Mouse (Mus musculus) gastrocnemius, adult 2 months (tissue): ENCODE data around the gene Manea. TPM values are rescaled to one million over a fixed set of nuclear protein-coding genes. Genes with fewer than 3 reads are reported as not detected.
"Not testable (repeated sequence)": the region's sequence is repeated elsewhere in the genome, so short reads cannot be mapped to it uniquely, and the experiment has no call there.

ENCODE experiments used
- DNase-seq: peaks from one replicate; pipeline ENCODE4 v3.0.0; 2022
- H3K27ac ChIP-seq: fragments of 200-600 bp; 2 replicates; pipeline ENCODE4 v1.8.1; 2022; ENCODE audit warnings: mild to moderate bottlenecking
- H3K4me3 ChIP-seq: fragments of 200-600 bp; 2 replicates; pipeline ENCODE4 v1.8.1; 2022; ENCODE audit warnings: mild to moderate bottlenecking, moderate library complexity
- CTCF ChIP-seq: fragments of 200-600 bp; IDR thresholded peaks from 2 replicates; pipeline ENCODE4 v1.8.1; 2022; ENCODE audit warnings: antibody characterized with exemption, mild to moderate bottlenecking, moderate library complexity
- intact Hi-C: fragments of 180-260 bp; cut with DNase I; formaldehyde crosslinking; loops from one replicate; pipeline ENCODE4 v1.15.1; 2025
- long read RNA-seq, 2 experiments: library from polyadenylated mRNA; stranded (forward); transcript quantifications; one replicate each; pipeline ENCODE4 v2.0.0; 2021
- total RNA-seq, 2 experiments: library from RNA; stranded (reverse); gene quantifications; 2 replicates each; pipeline ENCODE4 v1.2.3; 2021

The Manea gene
- total RNA-seq = 1 to 10 TPM; 4.5 to 5.6 TPM
- long read RNA-seq, experiment 1, full-length matches to known transcripts = 3 of 4 reads
- long read RNA-seq, experiment 1, partial matches to known transcripts = 0 of 4 reads
- long read RNA-seq, experiment 1, other reads (novel, unspliced or antisense) = 1 of 4 reads
- long read RNA-seq, experiment 2, full-length matches to known transcripts = 2 of 3 reads
- long read RNA-seq, experiment 2, partial matches to known transcripts = 0 of 3 reads
- long read RNA-seq, experiment 2, other reads (novel, unspliced or antisense) = 1 of 3 reads

GRCm38 (mm10) chr4:26346443-26347106, at the start of gene Manea:
Gene Manea, minus strand, starts transcription at chr4:26346891.
- DNase-seq = peak; percentile 96
- peak; percentile 50 for TF ChIP-seq CTCF
- intact Hi-C loops = no loop called here
- Histone ChIP-seq H3K27ac (peak within 1 kb of the TSS; percentile 94), H3K4me3 (peak within 1 kb of the TSS; percentile 97)

GRCm38 (mm10) chr4:26354616-26355015, 7.9 kb upstream of the Manea start:
- Histone ChIP-seq H3K27ac (no peak overlapping the region), H3K4me3 (no peak overlapping the region)
- intact Hi-C loops = no loop called here
- DNase-seq = no peak
- TF ChIP-seq CTCF = no peak

- intact Hi-C loops = no loop called here
- no peak for TF ChIP-seq CTCF
- no peak for DNase-seq
- Histone ChIP-seq H3K4me3 (no peak overlapping the region), H3K27ac (no peak overlapping the region)
Measured at GRCm38 (mm10) chr4:26353643-26354231, 7.0 kb upstream of the Manea start.

GRCm38 (mm10) chr4:26347239-26347638, 548 bp upstream of the Manea start:
- TF ChIP-seq CTCF = no peak
- H3K27ac ChIP-seq = peak overlapping the region; percentile 94
- intact Hi-C loops = no loop called here
- DNase-seq = no peak
- peak overlapping the region; percentile 97 for H3K4me3 ChIP-seq

- intact Hi-C loops = no loop called here
- H3K4me3 ChIP-seq = peak overlapping the region; percentile 97
- peak overlapping the region; percentile 94 for H3K27ac ChIP-seq
- no peak for DNase-seq
- TF ChIP-seq CTCF = no peak
Measured at GRCm38 (mm10) chr4:26345741-26346442, 799 bp downstream of the Manea start.

GRCm38 (mm10) chr4:26345080-26345479, 1.6 kb downstream of the Manea start:
- DNase-seq = no peak
- intact Hi-C loops = no loop called here
- H3K4me3 ChIP-seq = peak overlapping the region; percentile 97
- TF ChIP-seq CTCF = no peak
- peak overlapping the region; percentile 94 for H3K27ac ChIP-seq

GRCm38 (mm10) chr4:26342346-26342745, 4.3 kb downstream of the Manea start:
- Histone ChIP-seq H3K4me3 (no peak overlapping the region), H3K27ac (no peak overlapping the region)
- intact Hi-C loops = no loop called here
- TF ChIP-seq CTCF = no peak
- DNase-seq = no peak

- Histone ChIP-seq H3K27ac (no peak overlapping the region), H3K4me3 (no peak overlapping the region)
- intact Hi-C loops = no loop called here
- no peak for TF ChIP-seq CTCF
- no peak for DNase-seq
Measured at GRCm38 (mm10) chr4:26338604-26339003, 8.1 kb downstream of the Manea start.

GRCm38 (mm10) chr4:26336563-26336962, 10.1 kb downstream of the Manea start:
- intact Hi-C loops = no loop called here
- no peak for DNase-seq
- Histone ChIP-seq H3K4me3 (no peak overlapping the region), H3K27ac (no peak overlapping the region)
- TF ChIP-seq CTCF = no peak

GRCm38 (mm10) chr4:26304731-26305130, 42.0 kb downstream of the Manea start:
- intact Hi-C loops, DNase-seq, H3K27ac ChIP-seq, H3K4me3 ChIP-seq: not testable (repeated sequence)

- no peak for TF ChIP-seq CTCF
- intact Hi-C loops = no loop called here
- no peak for DNase-seq
- H3K27ac ChIP-seq = no peak overlapping the region
- H3K4me3 ChIP-seq = no peak overlapping the region
Measured at GRCm38 (mm10) chr4:26277112-26277716, 69.5 kb downstream of the Manea start.

- TF ChIP-seq CTCF = no peak
- intact Hi-C loops = no loop called here
- Histone ChIP-seq H3K4me3 (no peak overlapping the region), H3K27ac (no peak overlapping the region)
- DNase-seq = no peak
Measured at GRCm38 (mm10) chr4:26276264-26276663, 70.4 kb downstream of the Manea start.

- intact Hi-C loops = no loop called here
- no peak for DNase-seq
- Histone ChIP-seq H3K4me3 (no peak overlapping the region), H3K27ac (no peak overlapping the region)
- TF ChIP-seq CTCF = no peak
Measured at GRCm38 (mm10) chr4:26275769-26276168, 70.9 kb downstream of the Manea start.
